Mouse (Mus musculus): ENCODE data around the gene Rcor1.

Rcor1 gene

DNA sequence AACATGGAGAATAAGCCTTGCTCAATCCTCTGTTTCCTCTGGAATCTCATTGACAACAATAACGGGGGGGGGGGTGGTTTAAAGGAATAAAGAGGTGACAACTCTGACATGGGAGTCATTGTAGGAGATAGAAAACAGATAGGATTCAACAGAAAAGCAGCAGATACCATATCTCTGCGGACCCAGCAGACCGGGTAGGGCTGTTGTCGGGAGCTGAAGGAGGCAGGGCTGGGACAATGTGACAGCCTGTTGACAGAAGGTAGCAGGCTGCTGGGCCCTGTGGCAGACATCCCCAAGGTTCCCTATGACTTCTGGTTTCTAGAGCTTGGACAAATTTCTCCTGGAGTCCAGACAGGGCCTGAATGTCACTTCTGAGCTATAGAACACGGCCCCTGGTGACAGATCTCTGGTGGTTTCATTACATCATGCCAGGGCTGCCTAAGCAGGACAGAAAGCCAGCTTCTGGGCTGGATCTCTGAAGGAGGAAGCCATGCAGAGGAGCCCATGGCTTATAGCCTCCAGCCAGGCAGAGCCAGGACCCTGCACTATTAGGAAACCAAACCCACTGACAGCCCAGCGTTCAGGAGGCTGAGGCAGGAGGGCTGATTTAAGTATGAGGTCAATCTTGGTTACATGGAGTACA is 29.4 kb upstream of the Rcor1 start:
- Histone ChIP-seq H3K27me3 (ENCODE audit: insufficient read depth, low read length) (0 out of 2 replicates have a peak, but pooled peaks cover 4% of the 10 kb centered on the region), H3K9me3 (ENCODE audit: low read length) (no peaks in the 10 kb centered on the region), H3K36me3 (ENCODE audit: insufficient read depth, low read length) (no peaks in the 10 kb centered on the region), H3K4me3 (replicated peaks; ENCODE audit: low read length) (no peak overlapping the region), H3K4me1 (replicated peaks; ENCODE audit: low read depth, low read length) (peaks cover 51% of the 10 kb centered on the region)
- no peak for TF ChIP-seq POU5F1 (IDR thresholded peaks at IDR 0.05; ENCODE audit: borderline replicate concordance, low read length)
- no peak for TF ChIP-seq CTCF (conservative IDR thresholded peaks at IDR 0.05; ENCODE audit: low read length)
- TF ChIP-seq NANOG (IDR thresholded peaks at IDR 0.05; ENCODE audit: borderline replicate concordance, low read length), result no peak

DNA sequence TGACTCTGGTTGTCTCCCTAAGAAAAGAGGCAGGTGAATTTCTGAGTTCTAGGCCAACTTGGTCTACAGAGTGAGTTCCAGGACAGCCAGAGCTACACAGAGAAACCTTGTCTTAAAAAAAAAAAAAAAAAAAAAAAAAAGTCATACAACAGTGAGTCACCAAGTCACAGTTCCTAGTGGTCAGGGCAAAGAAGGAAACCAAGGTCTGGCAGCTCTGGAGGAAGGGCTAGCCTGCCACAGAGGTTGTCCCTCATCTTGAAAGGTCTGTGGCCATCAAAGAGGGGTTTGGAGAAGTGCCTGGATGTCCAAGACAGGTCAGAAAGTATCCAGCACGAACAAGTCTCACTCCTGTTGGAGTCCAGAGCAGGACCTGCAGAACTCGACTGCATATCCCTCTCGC is 22.3 kb upstream of the Rcor1 start:
- Histone ChIP-seq H3K4me3 (replicated peaks; ENCODE audit: low read length) (no peak overlapping the region), H3K36me3 (ENCODE audit: insufficient read depth, low read length) (no peaks in the 10 kb centered on the region), H3K27me3 (ENCODE audit: insufficient read depth, low read length) (no peaks in the 10 kb centered on the region; the same call in 1 of the 2 replicates), H3K9me3 (ENCODE audit: low read length) (no peaks in the 10 kb centered on the region), H3K4me1 (replicated peaks; ENCODE audit: low read depth, low read length) (0 out of 2 replicates have a peak, but pooled peaks cover 6% of the 10 kb centered on the region)
- TF ChIP-seq NANOG (IDR thresholded peaks at IDR 0.05; ENCODE audit: borderline replicate concordance, low read length) (no peak), CTCF (conservative IDR thresholded peaks at IDR 0.05; ENCODE audit: low read length) (no peak), POU5F1 (IDR thresholded peaks at IDR 0.05; ENCODE audit: borderline replicate concordance, low read length) (no peak)

DNA sequence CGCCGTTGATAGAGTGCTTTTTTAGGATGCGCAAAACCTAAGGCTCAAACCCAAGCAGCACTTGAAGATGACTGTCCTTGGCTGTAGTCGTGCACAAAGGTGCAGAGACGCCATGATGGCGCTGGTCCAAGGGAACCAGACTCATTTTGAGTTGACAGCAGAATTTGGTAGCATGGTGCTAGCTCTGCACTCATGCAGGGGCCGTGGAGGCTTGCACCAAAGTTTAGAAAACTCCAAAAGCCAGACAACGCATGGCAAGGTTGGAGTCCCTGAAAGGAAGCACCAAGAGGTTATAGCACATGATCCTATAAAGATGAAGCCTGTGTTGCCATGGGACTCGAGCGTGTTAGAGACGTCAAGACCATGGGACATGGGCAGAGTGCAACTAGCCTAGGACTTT is 21.1 kb upstream of the Rcor1 start:
- TF ChIP-seq CTCF (conservative IDR thresholded peaks at IDR 0.05; ENCODE audit: low read length), result no peak
- no peak for TF ChIP-seq NANOG (IDR thresholded peaks at IDR 0.05; ENCODE audit: borderline replicate concordance, low read length)
- TF ChIP-seq POU5F1 (IDR thresholded peaks at IDR 0.05; ENCODE audit: borderline replicate concordance, low read length), result no peak
- no peaks in the 10 kb centered on the region for H3K36me3 ChIP-seq (ENCODE audit: insufficient read depth, low read length)
- H3K4me1 ChIP-seq (replicated peaks; ENCODE audit: low read depth, low read length), result 0 out of 2 replicates have a peak, but pooled peaks cover 6% of the 10 kb centered on the region
- H3K9me3 ChIP-seq (ENCODE audit: low read length), result no peaks in the 10 kb centered on the region
- H3K4me3 ChIP-seq (replicated peaks; ENCODE audit: low read length), result no peak overlapping the region
- no peaks in the 10 kb centered on the region; the same call in 1 of the 2 replicates for H3K27me3 ChIP-seq (ENCODE audit: insufficient read depth, low read length)

DNA sequence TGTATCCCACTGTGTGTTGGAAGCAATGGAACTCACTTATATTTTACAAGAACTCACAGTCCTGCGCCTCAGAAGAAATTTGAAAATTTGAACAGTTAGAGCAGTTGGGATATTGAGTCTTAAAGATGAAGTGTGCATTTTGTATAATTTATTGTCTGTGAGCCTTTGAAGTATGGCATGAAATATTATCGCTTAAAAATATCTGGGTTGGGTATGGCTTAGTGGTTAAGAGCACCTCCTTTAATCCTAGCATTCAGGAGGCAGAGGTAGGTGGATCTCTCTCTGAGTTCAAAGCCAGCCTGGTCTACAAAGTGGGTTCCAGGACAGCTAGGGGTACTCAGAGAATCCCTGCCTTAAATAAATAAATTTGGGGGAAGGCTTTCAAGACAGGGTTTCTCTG is 20.1 kb upstream of the Rcor1 start:
- Histone ChIP-seq H3K4me1 (replicated peaks; ENCODE audit: low read depth, low read length) (0 out of 2 replicates have a peak, but pooled peaks cover 6% of the 10 kb centered on the region), H3K27me3 (ENCODE audit: insufficient read depth, low read length) (no peaks in the 10 kb centered on the region; the same call in 1 of the 2 replicates), H3K36me3 (ENCODE audit: insufficient read depth, low read length) (no peaks in the 10 kb centered on the region), H3K4me3 (replicated peaks; ENCODE audit: low read length) (no peak overlapping the region), H3K9me3 (ENCODE audit: low read length) (no peaks in the 10 kb centered on the region)
- no peak for TF ChIP-seq POU5F1 (IDR thresholded peaks at IDR 0.05; ENCODE audit: borderline replicate concordance, low read length)
- no peak for TF ChIP-seq NANOG (IDR thresholded peaks at IDR 0.05; ENCODE audit: borderline replicate concordance, low read length)
- no peak for TF ChIP-seq CTCF (conservative IDR thresholded peaks at IDR 0.05; ENCODE audit: low read length)

DNA sequence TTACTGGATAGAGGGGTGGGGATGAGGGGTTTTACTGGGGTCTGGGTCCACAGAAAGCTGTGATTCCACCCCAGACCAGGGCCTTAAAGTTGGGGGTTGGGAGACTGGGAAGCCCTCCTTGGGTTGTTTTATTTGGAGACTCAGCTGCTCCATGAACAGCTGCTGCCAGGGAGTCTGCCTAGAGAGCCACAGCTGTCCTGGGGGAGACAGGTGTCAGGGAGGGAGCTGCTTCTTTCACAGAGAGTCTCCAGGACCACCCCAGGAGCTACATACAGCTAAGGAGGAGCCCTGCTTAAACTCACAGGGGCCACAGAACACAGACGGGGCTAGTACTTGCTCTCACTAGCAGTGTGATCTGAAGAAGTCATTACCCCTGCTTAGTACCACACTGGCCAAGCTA is 18.0 kb upstream of the Rcor1 start:
- Histone ChIP-seq H3K36me3 (ENCODE audit: insufficient read depth, low read length) (no peaks in the 10 kb centered on the region), H3K4me1 (replicated peaks; ENCODE audit: low read depth, low read length) (0 out of 2 replicates have a peak, but pooled peaks cover 4% of the 10 kb centered on the region), H3K4me3 (replicated peaks; ENCODE audit: low read length) (no peak overlapping the region), H3K9me3 (ENCODE audit: low read length) (no peaks in the 10 kb centered on the region), H3K27me3 (ENCODE audit: insufficient read depth, low read length) (no peaks in the 10 kb centered on the region; the same call in 1 of the 2 replicates)
- TF ChIP-seq NANOG (IDR thresholded peaks at IDR 0.05; ENCODE audit: borderline replicate concordance, low read length) (no peak), CTCF (conservative IDR thresholded peaks at IDR 0.05; ENCODE audit: low read length) (no peak), POU5F1 (IDR thresholded peaks at IDR 0.05; ENCODE audit: borderline replicate concordance, low read length) (no peak)

GRCm38 (mm10) chr12:111021577-111021976 is 17.6 kb upstream of the Rcor1 start:
- no peak overlapping the region for H3K4me3 ChIP-seq (replicated peaks; ENCODE audit: low read length)
- TF ChIP-seq NANOG (IDR thresholded peaks at IDR 0.05; ENCODE audit: borderline replicate concordance, low read length) (no peak), CTCF (conservative IDR thresholded peaks at IDR 0.05; ENCODE audit: low read length) (no peak), POU5F1 (IDR thresholded peaks at IDR 0.05; ENCODE audit: borderline replicate concordance, low read length) (no peak)
- no peaks in the 10 kb centered on the region; the same call in 1 of the 2 replicates for H3K27me3 ChIP-seq (ENCODE audit: insufficient read depth, low read length)
- H3K36me3 ChIP-seq (ENCODE audit: insufficient read depth, low read length), result no peaks in the 10 kb centered on the region
- 0 out of 2 replicates have a peak, but pooled peaks cover 4% of the 10 kb centered on the region for H3K4me1 ChIP-seq (replicated peaks; ENCODE audit: low read depth, low read length)
- H3K9me3 ChIP-seq (ENCODE audit: low read length), result no peaks in the 10 kb centered on the region

GRCm38 (mm10) chr12:111028176-111029167 is 10.7 kb upstream of the Rcor1 start:
- H3K4me1 ChIP-seq (replicated peaks; ENCODE audit: low read depth, low read length), result peaks cover 17% of the 10 kb centered on the region
- no peak for TF ChIP-seq NANOG (IDR thresholded peaks at IDR 0.05; ENCODE audit: borderline replicate concordance, low read length)
- TF ChIP-seq CTCF (conservative IDR thresholded peaks at IDR 0.05; ENCODE audit: low read length), result no peak
- H3K36me3 ChIP-seq (ENCODE audit: insufficient read depth, low read length), result no peaks in the 10 kb centered on the region
- H3K4me3 ChIP-seq (replicated peaks; ENCODE audit: low read length), result peak overlapping the region; percentile 74
- no peaks in the 10 kb centered on the region for H3K9me3 ChIP-seq (ENCODE audit: low read length)
- peaks cover 17% of the 10 kb centered on the region for H3K27me3 ChIP-seq (ENCODE audit: insufficient read depth, low read length)

- Histone ChIP-seq H3K27me3 (ENCODE audit: insufficient read depth, low read length) (peaks cover 17% of the 10 kb centered on the region), H3K9me3 (ENCODE audit: low read length) (no peaks in the 10 kb centered on the region), H3K4me1 (replicated peaks; ENCODE audit: low read depth, low read length) (peaks cover 17% of the 10 kb centered on the region), H3K4me3 (replicated peaks; ENCODE audit: low read length) (no peak overlapping the region), H3K36me3 (ENCODE audit: insufficient read depth, low read length) (no peaks in the 10 kb centered on the region)
- TF ChIP-seq POU5F1 (IDR thresholded peaks at IDR 0.05; ENCODE audit: borderline replicate concordance, low read length) (no peak), CTCF (conservative IDR thresholded peaks at IDR 0.05; ENCODE audit: low read length) (no peak), NANOG (IDR thresholded peaks at IDR 0.05; ENCODE audit: borderline replicate concordance, low read length) (no peak)
Observed at GRCm38 (mm10) chr12:111029291-111029890, 9.8 kb upstream of the Rcor1 start.
